Mouse (Mus musculus): ENCODE data around the gene Spa17. TPM values are rescaled to one million over a fixed set of nuclear protein-coding genes. Genes with fewer than 3 reads are reported as not detected.
A peak's percentile ranks its signal among the peaks of the same experiment; 100 is the strongest.

Spa17 gene
- polyA plus RNA-seq, 1 experiment: 14.2 TPM

DNA sequence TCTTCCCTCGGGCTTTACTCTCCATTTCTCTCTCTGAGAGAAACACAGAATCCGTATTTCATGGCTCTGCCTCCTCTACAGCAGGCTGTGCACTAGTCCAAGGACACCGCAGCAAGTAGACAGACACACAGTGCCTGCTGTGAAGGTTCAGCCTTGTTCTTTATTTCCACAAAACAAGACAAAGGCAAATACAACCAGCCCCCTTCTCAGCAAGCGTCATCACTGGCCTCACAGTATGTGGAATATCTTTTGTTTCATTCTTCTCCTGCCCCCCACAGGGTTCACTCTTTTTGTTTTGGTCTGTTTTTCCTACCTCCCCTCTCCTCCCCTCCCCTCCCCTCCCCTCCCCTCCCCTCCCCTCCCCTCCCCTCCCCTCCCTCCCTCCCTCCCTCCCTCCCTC lies 15.1 kb upstream of the Spa17 start:
- Histone ChIP-seq H3K27ac (replicated peaks; ENCODE audit: low read depth, low read length) (no peak overlapping the region), H3K4me3 (ENCODE audit: insufficient read depth, low read depth, low read length) (no peak overlapping the region)

DNA sequence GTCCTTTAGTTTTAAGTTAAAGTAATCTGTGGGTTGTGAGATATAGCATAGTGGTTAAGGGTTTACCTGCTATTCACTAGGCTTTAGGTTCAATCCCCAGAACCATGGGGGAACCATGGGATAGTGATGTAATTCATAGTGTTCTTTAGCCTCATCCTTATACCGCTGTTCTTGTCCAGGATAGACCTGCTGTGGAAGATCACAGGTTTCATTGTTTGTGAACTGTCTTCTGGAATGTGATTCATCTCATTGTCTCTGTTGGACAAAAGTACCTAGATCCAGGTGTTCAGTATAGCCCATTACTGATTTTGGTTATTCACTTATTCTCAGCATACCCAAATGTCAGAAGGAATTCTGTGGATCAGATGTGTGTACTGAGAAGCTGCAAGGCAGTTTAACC lies 13.7 kb upstream of the Spa17 start:
- Histone ChIP-seq H3K4me3 (ENCODE audit: insufficient read depth, low read depth, low read length) (no peak overlapping the region), H3K4me1 (ENCODE audit: control insufficient read depth, insufficient read depth, insufficient read length, low read length) (no peaks in the 10 kb centered on the region)

More for the DNA sequence above, 15.1 kb upstream of the Spa17 start:
- no peaks in the 10 kb centered on the region for H3K4me1 ChIP-seq (ENCODE audit: control insufficient read depth, insufficient read depth, insufficient read length, low read length)

DNA sequence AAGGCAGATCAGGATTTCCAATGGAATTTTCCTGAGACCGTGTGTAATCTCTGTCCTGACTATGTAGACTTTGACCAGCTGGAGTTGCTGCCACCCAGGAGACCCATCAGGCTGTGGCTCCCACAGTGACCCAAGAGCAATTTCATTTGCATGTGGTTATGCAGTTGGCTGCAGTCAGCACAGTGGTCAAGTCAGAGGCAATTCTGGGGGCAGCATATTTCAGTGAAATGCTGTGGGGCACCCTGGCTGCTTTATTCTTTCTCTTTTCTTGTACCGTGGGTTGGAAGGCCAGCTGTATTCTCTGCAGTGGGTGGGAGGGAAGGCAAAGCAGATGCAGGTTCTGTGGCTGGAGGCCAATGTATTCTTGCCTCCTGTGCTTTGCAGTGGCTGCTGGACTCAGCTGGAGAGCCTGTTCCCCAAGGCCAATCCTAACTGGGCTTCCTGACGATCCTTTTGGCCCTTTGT lies 12.6 kb upstream of the Spa17 start:
- Histone ChIP-seq H3K27ac (replicated peaks; ENCODE audit: low read depth, low read length) (no peak overlapping the region), H3K4me1 (ENCODE audit: control insufficient read depth, insufficient read depth, insufficient read length, low read length) (no peaks in the 10 kb centered on the region), H3K4me3 (ENCODE audit: insufficient read depth, low read depth, low read length) (no peak overlapping the region)

More for the DNA sequence above, 13.7 kb upstream of the Spa17 start:
- H3K27ac ChIP-seq (replicated peaks; ENCODE audit: low read depth, low read length): no peak overlapping the region

DNA sequence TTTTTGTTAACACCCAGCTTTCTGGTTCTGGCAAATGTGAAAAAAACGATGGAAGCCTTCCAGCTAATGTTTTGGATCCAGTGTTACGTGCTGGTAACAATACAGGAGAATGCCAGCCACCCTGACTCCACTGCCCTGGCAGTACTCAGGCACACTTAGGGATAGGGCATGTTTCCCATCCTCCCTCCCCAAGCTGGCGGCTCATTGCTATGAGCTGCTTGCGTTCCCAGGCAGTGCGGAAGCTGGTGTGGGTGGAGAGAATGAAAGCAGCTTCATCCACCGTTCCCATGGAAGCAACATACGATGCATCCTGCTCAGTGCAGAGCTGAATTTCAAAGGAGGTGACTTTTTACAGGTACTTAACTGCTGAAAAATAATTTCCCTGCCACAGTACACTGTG lies 12.1 kb upstream of the Spa17 start:
- Histone ChIP-seq H3K27ac (replicated peaks; ENCODE audit: low read depth, low read length) (no peak overlapping the region), H3K4me1 (ENCODE audit: control insufficient read depth, insufficient read depth, insufficient read length, low read length) (no peaks in the 10 kb centered on the region), H3K4me3 (ENCODE audit: insufficient read depth, low read depth, low read length) (no peak overlapping the region)

DNA sequence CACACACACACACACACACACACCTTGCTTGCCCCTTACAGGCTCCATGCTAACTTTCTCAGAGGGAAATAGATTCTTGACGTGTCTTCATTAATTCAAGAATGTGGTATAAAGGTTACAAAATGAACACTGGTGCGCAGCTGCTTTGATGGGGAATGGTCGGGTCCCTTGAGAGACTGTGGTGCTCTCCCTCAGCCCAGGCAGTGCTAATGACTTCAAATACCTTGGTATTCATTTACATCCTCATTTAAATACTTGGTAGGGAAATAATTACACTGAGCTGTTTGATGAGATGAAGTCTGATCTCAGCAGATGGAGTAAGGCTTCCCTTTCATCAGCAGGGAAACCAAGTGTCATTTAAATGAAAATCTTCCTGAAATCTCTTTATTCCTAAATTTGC lies 11.6 kb upstream of the Spa17 start:
- Histone ChIP-seq H3K4me1 (ENCODE audit: control insufficient read depth, insufficient read depth, insufficient read length, low read length) (no peaks in the 10 kb centered on the region), H3K4me3 (ENCODE audit: insufficient read depth, low read depth, low read length) (no peak overlapping the region), H3K27ac (replicated peaks; ENCODE audit: low read depth, low read length) (no peak overlapping the region)

DNA sequence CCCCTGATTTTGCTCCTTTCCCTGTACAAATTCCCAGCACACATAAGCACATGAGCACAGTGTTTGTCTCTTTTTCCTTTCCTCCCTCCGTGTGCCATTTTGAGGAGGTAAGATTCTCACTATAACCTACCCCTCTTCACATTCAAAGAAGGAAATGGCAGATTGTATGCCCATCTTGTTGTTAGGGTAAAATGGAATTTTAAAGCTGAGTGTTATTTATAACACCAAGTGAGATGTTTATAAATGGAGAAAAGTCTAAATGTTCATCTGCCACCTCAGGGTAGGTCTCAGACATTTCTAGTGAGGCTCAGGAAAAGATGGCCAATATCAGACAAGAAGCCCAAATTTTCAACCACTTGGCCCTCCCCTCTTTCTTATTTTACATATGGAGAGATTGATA lies 11.0 kb upstream of the Spa17 start:
- H3K27ac ChIP-seq (replicated peaks; ENCODE audit: low read depth, low read length): no peak overlapping the region
- H3K4me3 ChIP-seq (ENCODE audit: insufficient read depth, low read depth, low read length): no peak overlapping the region

DNA sequence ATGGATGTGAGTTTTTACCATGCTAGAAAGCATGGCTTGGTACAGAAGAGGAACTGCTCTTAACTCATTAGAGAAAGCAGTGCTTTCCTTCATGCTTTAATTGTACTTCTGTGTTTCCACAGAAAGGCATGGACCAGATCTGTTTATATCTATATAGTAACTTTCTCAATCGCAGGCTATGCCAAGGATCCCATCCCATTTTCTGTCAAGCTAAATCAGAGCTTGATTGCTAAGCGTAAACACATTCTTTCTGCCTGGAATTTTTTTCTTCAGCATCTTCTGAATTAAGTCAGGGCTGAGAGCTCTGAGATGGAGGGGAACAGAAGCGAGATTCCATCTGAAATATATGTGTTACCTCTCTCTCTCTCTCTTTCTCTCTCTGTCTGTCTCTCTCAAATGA lies 10.5 kb upstream of the Spa17 start:
- no peaks in the 10 kb centered on the region for H3K4me1 ChIP-seq (ENCODE audit: control insufficient read depth, insufficient read depth, insufficient read length, low read length)
- no peak overlapping the region for H3K4me3 ChIP-seq (ENCODE audit: insufficient read depth, low read depth, low read length)
- no peak overlapping the region for H3K27ac ChIP-seq (replicated peaks; ENCODE audit: low read depth, low read length)

More for the DNA sequence above, 11.0 kb upstream of the Spa17 start:
- H3K4me1 ChIP-seq (ENCODE audit: control insufficient read depth, insufficient read depth, insufficient read length, low read length): no peaks in the 10 kb centered on the region

DNA sequence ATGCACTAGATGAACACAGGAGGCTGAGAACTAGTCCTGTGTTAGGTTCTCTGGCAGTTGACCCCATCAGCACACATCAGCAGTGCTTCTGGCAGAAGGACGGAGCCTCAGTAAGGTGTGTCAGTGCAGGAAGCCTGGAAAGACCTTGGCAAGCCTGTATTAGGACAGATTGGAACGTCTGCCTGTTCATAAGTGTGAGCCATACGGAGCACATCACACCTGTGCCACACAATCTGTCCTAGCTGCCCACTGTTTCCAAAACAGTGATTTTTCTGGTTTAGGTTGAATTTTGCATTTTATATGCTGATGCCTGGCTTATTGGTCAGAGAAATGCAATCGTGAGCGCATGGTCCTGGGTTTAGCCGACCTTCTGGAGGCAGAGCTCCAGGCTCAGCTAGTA lies 7.8 kb upstream of the Spa17 start:
- Histone ChIP-seq H3K4me3 (ENCODE audit: insufficient read depth, low read depth, low read length) (no peak overlapping the region), H3K27ac (replicated peaks; ENCODE audit: low read depth, low read length) (no peak overlapping the region), H3K4me1 (ENCODE audit: control insufficient read depth, insufficient read depth, insufficient read length, low read length) (no peaks in the 10 kb centered on the region)

DNA sequence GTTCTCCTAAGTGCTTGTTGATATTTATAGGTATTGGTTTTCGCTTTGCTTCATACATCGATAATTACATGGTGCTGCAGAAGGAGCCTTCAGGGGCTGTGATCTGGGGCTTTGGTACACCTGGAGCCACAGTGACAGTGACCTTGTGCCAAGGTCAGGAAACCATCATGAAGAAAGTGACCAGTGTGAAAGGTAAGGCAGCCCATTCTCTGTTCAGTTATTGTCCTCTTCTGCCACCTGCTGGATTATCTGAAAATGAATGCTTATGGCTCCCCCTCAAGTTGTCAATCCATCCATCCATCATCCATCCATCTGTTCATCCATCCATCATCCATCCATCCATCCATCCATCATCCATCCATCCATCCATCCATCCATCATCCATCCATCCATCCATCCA lies 3.2 kb upstream of the Spa17 start:
- H3K4me1 ChIP-seq (ENCODE audit: control insufficient read depth, insufficient read depth, insufficient read length, low read length): peaks cover 3% of the 10 kb centered on the region; the same call in 1 of the 2 replicates
- H3K4me3 ChIP-seq (ENCODE audit: insufficient read depth, low read depth, low read length): no peak overlapping the region
- no peak overlapping the region for H3K27ac ChIP-seq (replicated peaks; ENCODE audit: low read depth, low read length)

DNA sequence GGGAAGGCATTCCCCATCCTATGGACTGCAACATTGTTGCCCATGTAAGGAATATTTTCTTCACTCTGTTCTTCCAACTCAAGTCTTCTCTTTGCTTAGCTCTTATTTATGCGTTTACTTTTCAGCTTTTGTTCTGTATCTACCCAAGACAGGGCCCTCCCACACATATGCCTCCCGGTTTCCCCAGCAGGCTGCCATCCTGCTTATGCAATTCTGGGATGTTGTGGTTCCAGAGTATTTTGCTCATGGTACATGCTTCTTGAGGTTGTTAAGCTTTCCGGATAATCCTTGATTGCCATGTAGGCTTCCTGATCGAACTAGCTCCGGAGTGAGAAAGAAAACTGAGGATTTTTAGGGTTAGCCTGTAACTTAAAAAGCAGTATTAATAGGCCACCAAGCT lies 1.7 kb upstream of the Spa17 start:
- Histone ChIP-seq H3K27ac (replicated peaks; ENCODE audit: low read depth, low read length) (no peak overlapping the region), H3K4me3 (ENCODE audit: insufficient read depth, low read depth, low read length) (no peak overlapping the region), H3K4me1 (ENCODE audit: control insufficient read depth, insufficient read depth, insufficient read length, low read length) (peaks cover 3% of the 10 kb centered on the region; the same call in 1 of the 2 replicates)

DNA sequence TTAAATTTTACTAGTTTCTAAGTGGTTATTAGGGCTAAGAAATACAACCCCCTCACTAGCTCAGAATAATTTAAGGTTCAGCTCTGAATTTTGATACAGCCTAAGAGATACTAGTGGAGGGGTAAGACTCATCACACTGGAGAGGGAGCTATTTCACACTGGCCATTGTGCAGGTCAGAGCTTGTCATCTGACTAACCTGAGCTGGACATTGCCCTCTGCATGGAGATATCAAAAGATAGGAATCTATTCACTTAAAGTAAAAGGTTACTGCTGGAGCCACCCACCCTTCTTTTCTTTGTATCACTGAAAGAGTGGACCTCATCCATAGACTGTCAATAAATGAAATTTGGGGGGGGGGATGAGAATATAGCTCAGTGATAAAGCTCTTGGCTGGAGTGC lies 794 bp upstream of the Spa17 start:
- Histone ChIP-seq H3K4me3 (ENCODE audit: insufficient read depth, low read depth, low read length) (peak overlapping the region; percentile 95; the same call in 1 of the 2 replicates), H3K27ac (replicated peaks; ENCODE audit: low read depth, low read length) (no peak overlapping the region)

DNA sequence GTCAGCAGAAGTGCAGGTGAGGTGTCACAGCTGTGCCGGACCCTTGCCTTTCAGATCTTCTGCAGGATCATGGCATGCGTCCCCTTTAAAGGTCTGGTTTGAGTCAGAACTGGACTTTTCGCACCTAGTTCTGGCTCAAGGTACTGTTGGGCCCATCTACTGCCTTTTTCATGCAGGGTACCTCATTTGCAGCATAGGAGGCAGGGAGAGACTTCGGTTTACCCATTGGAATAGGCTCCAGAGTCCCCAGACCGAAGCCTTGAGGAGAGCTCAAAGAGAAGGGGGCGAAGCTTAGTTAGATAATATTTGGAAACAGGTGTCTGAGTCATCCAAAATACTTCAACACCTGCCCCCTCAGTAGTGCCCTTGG lies 374 bp upstream of the Spa17 start:
- Histone ChIP-seq H3K27ac (replicated peaks; ENCODE audit: low read depth, low read length) (peak overlapping the region; percentile 20; the same call in 1 of the 2 replicates), H3K4me1 (ENCODE audit: control insufficient read depth, insufficient read depth, insufficient read length, low read length) (peaks cover 3% of the 10 kb centered on the region; the same call in 1 of the 2 replicates), H3K4me3 (ENCODE audit: insufficient read depth, low read depth, low read length) (peak overlapping the region; percentile 95)

More for the DNA sequence above, 794 bp upstream of the Spa17 start:
- H3K4me1 ChIP-seq (ENCODE audit: control insufficient read depth, insufficient read depth, insufficient read length, low read length): peaks cover 3% of the 10 kb centered on the region; the same call in 1 of the 2 replicates

DNA sequence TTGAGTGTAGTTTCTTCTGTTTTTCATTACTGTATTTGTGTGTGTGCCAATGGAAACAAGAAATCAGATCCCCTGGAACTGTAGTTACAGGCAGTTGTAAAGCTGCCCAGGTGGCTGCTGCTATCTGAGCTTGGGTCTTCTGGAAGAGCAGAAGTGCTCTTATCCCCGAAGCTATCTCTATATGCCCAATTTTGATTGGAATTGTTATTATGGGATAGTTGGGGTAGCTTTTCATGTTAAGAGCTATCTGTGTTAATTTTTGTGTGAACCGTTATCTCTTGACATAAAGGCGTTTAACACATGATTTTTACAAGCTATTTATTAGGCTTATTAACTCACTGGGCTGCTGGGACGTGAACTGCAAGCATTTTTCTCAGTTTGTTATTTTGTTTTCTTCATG lies 4.0 kb downstream of the Spa17 start:
- Histone ChIP-seq H3K4me3 (ENCODE audit: insufficient read depth, low read depth, low read length) (no peak overlapping the region), H3K4me1 (ENCODE audit: control insufficient read depth, insufficient read depth, insufficient read length, low read length) (peaks cover 3% of the 10 kb centered on the region; the same call in 1 of the 2 replicates), H3K27ac (replicated peaks; ENCODE audit: low read depth, low read length) (no peak overlapping the region)

DNA sequence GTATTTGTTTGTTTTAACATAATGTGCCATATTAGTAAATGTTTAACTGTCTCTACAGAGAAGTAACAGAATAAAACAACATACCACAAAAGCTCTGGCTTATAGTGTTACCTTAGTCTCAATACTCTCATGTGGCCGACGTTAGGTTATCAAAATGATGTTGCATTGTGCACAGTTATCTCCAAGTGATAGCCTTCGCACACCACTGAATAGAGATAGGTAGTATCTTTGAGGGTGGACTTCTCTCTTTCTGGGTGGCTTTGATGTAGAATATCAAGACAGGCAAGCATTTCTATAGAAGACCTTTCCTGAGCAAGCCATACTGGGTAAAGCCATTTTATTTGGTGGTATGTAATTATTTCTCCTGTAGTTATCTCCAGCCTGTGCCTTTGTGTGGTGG lies 8.4 kb downstream of the Spa17 start:
- Histone ChIP-seq H3K4me3 (ENCODE audit: insufficient read depth, low read depth, low read length) (no peak overlapping the region), H3K4me1 (ENCODE audit: control insufficient read depth, insufficient read depth, insufficient read length, low read length) (no peaks in the 10 kb centered on the region), H3K27ac (replicated peaks; ENCODE audit: low read depth, low read length) (no peak overlapping the region)

DNA sequence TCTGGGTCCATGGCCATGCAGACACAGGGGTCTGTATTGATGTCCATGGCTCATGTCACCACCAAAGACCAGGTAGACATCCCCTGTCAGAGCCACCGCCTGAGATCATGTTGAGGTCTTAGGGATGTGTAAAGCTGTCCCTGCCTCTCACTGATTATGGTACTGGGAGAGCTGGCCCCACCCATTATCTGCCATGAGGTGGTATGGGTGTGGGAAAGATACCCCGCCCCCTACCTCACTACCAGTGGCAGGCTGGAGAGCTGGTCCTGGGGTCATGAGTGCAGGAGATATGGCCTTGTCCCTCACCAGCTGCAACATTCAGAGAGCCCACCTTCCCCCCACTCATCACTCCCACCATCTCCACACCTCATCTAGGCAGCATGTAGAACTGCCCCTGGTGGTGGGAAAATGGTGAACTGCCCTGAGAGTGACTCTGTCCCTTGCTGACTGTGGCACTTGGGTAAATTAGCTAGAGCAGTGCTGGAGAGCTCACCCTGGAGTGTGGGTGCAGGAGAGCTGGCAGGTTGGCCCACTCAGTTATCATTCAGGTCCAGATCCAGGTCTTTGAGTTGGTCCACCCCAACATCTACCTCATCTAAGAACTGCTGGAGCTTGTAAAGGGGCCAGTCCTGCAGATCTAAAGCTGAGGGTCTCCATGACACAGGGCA lies 12.8 kb downstream of the Spa17 start:
- H3K4me1 ChIP-seq (ENCODE audit: control insufficient read depth, insufficient read depth, insufficient read length, low read length): peaks cover 3% of the 10 kb centered on the region; the same call in 1 of the 2 replicates
- H3K27ac ChIP-seq (replicated peaks; ENCODE audit: low read depth, low read length): no peak overlapping the region
- no peak overlapping the region for H3K4me3 ChIP-seq (ENCODE audit: insufficient read depth, low read depth, low read length)

DNA sequence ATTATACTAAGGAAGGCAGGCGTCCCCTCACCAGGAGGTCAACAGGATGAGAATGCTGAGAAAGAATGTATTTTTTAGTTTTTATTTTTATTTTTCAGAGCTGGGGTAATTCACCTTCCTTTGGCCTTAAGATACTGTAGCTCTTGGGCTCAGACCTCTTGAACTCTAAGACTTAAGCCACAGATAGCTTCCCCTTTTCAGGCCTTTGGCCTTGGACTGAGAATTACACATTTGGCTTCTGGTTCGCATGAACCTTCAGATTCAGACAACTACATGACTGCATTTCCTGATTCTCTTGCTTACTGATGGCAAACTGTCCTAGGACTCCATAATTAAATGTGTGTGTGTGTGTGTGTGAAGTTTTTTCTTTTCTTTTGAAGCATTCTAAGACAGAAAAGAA lies 14.9 kb downstream of the Spa17 start:
- Histone ChIP-seq H3K4me1 (ENCODE audit: control insufficient read depth, insufficient read depth, insufficient read length, low read length) (peaks cover 3% of the 10 kb centered on the region; the same call in 1 of the 2 replicates), H3K27ac (replicated peaks; ENCODE audit: low read depth, low read length) (no peak overlapping the region), H3K4me3 (ENCODE audit: insufficient read depth, low read depth, low read length) (no peak overlapping the region)

Measured in brown adipose tissue, adult 24 weeks (tissue).